Mouse (Mus musculus): ENCODE results near the gene Padi3. TPM values are rescaled to one million over a fixed set of nuclear protein-coding genes. Genes with fewer than 3 reads are reported as not detected.

Padi3 gene
- polyA plus RNA-seq, 1 experiment from 2014 or later, result not detected

DNA sequence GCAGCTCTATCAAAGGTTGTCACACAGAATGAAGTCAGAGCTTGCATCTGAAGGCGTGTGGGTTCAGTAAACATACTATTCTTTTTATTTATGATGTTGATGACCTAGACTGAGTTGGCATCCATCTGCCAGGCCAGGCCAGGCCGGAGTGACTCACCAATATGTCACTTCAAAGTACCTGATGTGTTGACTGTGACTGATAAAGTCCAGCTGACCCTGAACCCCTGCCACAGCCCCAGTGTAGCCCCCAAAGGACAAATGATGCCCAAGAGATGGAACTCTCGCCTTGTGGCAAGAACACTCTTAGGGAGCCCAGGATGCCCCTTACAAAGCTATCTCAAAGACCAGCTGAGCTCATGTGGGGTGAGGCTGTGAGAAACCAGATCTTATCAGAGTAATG lies 54.6 kb downstream of the Padi3 start:
- no peak for ATAC-seq (replicated peaks; ENCODE audit: insufficient number of reproducible peaks, low FRiP score, low TSS enrichment, low read depth)
- Histone ChIP-seq H3K9me3 (replicated peaks; ENCODE audit: control insufficient read depth, low read length) (no peaks in the 10 kb centered on the region), H3K4me1 (ENCODE audit: control insufficient read depth, insufficient read depth, low read length) (no peaks in the 10 kb centered on the region), H3K4me2 (ENCODE audit: low read depth, low read length) (no peak overlapping the region), H3K27me3 (ENCODE audit: control insufficient read depth, insufficient read depth, low read length) (no peaks in the 10 kb centered on the region), H3K4me3 (ENCODE audit: low read depth, low read length) (no peak overlapping the region), H3K9ac (replicated peaks; ENCODE audit: low read length) (no peak overlapping the region), H3K27ac (replicated peaks; ENCODE audit: low read depth, low read length) (no peak overlapping the region), H3K36me3 (replicated peaks; ENCODE audit: control insufficient read depth, insufficient read depth, low read depth, low read length) (no peaks in the 10 kb centered on the region)
- WGBS, result 73% methylated on average over 3 of the region's 3 CpGs
- DNase-seq (ENCODE audit: low spot score), result no peak

DNA sequence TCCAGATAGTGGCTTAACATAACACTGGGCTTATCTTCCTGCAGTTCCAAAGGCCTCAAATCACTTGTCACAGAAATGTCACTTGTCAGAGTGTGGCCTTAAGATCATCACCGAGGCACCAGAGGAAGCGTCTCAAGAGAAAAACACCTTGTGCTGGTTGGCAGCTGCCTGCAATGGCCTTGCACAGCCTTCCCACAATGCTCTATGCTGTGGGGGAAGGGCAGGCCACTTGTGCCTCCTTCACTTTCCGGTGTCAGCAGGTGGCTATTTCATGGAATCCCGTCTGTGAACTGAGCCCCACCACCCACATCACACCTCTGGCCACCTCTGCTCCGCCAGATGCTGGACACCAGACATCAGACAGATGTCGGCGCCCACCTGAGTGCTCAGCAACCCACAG lies 57.1 kb downstream of the Padi3 start:
- WGBS, result 68% methylated on average over 7 of the region's 7 CpGs
- no peak overlapping the region for H3K9ac ChIP-seq (replicated peaks; ENCODE audit: low read length)

DNA sequence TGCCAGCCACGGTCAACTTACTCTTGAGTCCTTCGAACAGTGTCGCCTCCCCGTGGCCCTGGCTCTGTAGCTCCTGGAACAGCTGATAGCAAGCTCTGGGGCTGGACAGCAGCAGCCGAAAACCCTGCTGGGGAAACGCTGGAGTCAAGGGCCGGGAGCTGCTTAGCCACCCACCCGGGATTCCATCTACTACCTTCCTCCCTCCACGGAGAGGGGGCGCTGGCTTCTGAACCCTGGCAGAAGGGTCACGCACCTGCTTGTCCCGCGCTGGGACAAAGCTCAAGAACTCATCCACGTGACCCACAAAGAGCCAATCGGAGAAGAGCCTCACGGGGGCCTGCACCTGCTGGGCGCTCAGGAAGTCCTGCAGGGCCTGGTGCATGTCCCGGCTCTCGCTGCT lies 60.1 kb downstream of the Padi3 start:
- no peaks in the 10 kb centered on the region for H3K27me3 ChIP-seq (ENCODE audit: control insufficient read depth, insufficient read depth, low read length)
- H3K4me2 ChIP-seq (ENCODE audit: low read depth, low read length), result peak overlapping the region; percentile 34
- no peak overlapping the region for H3K9ac ChIP-seq (replicated peaks; ENCODE audit: low read length)
- no peaks in the 10 kb centered on the region for H3K9me3 ChIP-seq (replicated peaks; ENCODE audit: control insufficient read depth, low read length)
- WGBS, result 8% methylated on average over 19 of the region's 19 CpGs
- no peaks in the 10 kb centered on the region for H3K4me1 ChIP-seq (ENCODE audit: control insufficient read depth, insufficient read depth, low read length)
- H3K36me3 ChIP-seq (replicated peaks; ENCODE audit: control insufficient read depth, insufficient read depth, low read depth, low read length), result no peaks in the 10 kb centered on the region
- no peak overlapping the region for H3K4me3 ChIP-seq (ENCODE audit: low read depth, low read length)
- DNase-seq (ENCODE audit: low spot score) (peak; percentile 27), ATAC-seq (replicated peaks; ENCODE audit: insufficient number of reproducible peaks, low FRiP score, low TSS enrichment, low read depth) (no peak)
- H3K27ac ChIP-seq (replicated peaks; ENCODE audit: low read depth, low read length), result no peak overlapping the region

More for the DNA sequence above, 57.1 kb downstream of the Padi3 start:
- ATAC-seq (replicated peaks; ENCODE audit: insufficient number of reproducible peaks, low FRiP score, low TSS enrichment, low read depth) (no peak), DNase-seq (ENCODE audit: low spot score) (no peak)
- H3K27me3 ChIP-seq (ENCODE audit: control insufficient read depth, insufficient read depth, low read length), result no peaks in the 10 kb centered on the region
- no peaks in the 10 kb centered on the region for H3K9me3 ChIP-seq (replicated peaks; ENCODE audit: control insufficient read depth, low read length)
- no peaks in the 10 kb centered on the region for H3K36me3 ChIP-seq (replicated peaks; ENCODE audit: control insufficient read depth, insufficient read depth, low read depth, low read length)
- H3K4me1 ChIP-seq (ENCODE audit: control insufficient read depth, insufficient read depth, low read length), result no peaks in the 10 kb centered on the region
- H3K27ac ChIP-seq (replicated peaks; ENCODE audit: low read depth, low read length), result no peak overlapping the region
- no peak overlapping the region for H3K4me2 ChIP-seq (ENCODE audit: low read depth, low read length)
- no peak overlapping the region for H3K4me3 ChIP-seq (ENCODE audit: low read depth, low read length)

DNA sequence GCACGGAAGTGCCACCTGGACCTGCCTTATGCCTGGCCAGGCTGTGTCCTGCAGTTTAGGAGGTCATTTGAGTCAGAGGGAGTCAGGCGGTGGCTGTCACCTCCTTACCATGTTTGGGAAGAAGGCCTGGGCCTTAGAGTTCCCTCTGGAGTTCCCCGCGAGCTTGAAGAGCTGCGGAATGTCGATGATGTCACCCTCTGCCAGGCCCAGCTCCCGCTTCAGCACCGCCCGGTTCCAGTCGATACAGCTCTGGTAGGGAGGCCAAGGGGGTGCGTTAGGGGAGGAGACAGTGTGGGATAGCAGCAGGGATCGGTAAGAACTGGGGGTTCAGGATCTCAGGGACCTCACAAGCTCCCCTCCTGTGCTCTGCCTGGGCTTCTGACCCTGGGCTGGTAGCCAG lies 62.5 kb downstream of the Padi3 start:
- WGBS, result 20% methylated on average over 12 of the region's 12 CpGs

DNA sequence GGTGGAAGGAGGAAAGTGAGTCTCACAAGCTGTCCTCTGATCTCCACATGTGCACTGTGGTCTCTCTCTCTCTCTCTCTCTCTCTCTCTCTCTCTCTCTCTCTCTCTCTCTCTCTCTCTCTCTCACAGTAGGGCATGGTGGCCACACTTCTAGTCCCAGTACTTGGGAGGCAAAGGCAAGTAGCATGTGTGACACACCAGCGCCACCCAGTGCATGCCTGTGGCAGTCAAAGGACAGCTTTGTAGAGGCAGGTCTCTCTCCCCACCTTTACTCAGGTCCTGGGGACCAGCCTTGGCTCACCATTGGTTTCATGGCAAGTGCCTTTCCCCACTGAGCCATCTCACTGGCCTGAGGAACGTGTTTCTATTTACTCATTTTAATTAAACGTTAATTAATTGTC lies 65.8 kb downstream of the Padi3 start:
- 22% methylated on average over 3 of the region's 3 CpGs for WGBS
- H3K27me3 ChIP-seq (ENCODE audit: control insufficient read depth, insufficient read depth, low read length), result no peaks in the 10 kb centered on the region
- H3K9me3 ChIP-seq (replicated peaks; ENCODE audit: control insufficient read depth, low read length), result no peaks in the 10 kb centered on the region
- no peaks in the 10 kb centered on the region for H3K36me3 ChIP-seq (replicated peaks; ENCODE audit: control insufficient read depth, insufficient read depth, low read depth, low read length)
- ATAC-seq (replicated peaks; ENCODE audit: insufficient number of reproducible peaks, low FRiP score, low TSS enrichment, low read depth) (no peak), DNase-seq (ENCODE audit: low spot score) (peak; percentile 36)
- no peak overlapping the region for H3K9ac ChIP-seq (replicated peaks; ENCODE audit: low read length)
- no peak overlapping the region for H3K4me2 ChIP-seq (ENCODE audit: low read depth, low read length)
- no peak overlapping the region for H3K4me3 ChIP-seq (ENCODE audit: low read depth, low read length)
- no peak overlapping the region for H3K27ac ChIP-seq (replicated peaks; ENCODE audit: low read depth, low read length)
- H3K4me1 ChIP-seq (ENCODE audit: control insufficient read depth, insufficient read depth, low read length), result no peaks in the 10 kb centered on the region

More for the DNA sequence above, 62.5 kb downstream of the Padi3 start:
- Histone ChIP-seq H3K4me2 (ENCODE audit: low read depth, low read length) (no peak overlapping the region), H3K4me1 (ENCODE audit: control insufficient read depth, insufficient read depth, low read length) (no peaks in the 10 kb centered on the region), H3K9me3 (replicated peaks; ENCODE audit: control insufficient read depth, low read length) (no peaks in the 10 kb centered on the region), H3K4me3 (ENCODE audit: low read depth, low read length) (no peak overlapping the region), H3K9ac (replicated peaks; ENCODE audit: low read length) (no peak overlapping the region), H3K27me3 (ENCODE audit: control insufficient read depth, insufficient read depth, low read length) (no peaks in the 10 kb centered on the region), H3K27ac (replicated peaks; ENCODE audit: low read depth, low read length) (no peak overlapping the region), H3K36me3 (replicated peaks; ENCODE audit: control insufficient read depth, insufficient read depth, low read depth, low read length) (no peaks in the 10 kb centered on the region)
- DNase-seq (ENCODE audit: low spot score) (no peak), ATAC-seq (replicated peaks; ENCODE audit: insufficient number of reproducible peaks, low FRiP score, low TSS enrichment, low read depth) (no peak)

DNA sequence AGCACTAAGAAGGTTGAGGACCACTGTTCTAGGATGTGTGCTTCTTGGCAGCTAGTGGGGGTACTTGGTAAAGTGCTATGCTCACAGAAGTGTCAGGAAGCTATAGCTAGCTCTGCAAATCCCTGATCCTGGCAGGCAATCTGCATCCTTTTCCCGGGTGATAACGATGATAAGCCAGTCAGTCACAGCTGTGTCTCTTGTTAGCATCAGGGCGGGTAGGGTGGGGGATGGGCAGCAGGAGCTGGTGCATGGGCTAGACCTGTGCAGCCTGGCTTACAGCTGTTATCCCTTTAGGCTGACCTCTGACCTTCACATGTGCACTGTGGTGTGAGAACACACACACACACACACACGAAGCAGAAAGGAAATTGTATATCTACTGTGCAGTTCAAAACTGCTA lies 67.4 kb downstream of the Padi3 start:
- Histone ChIP-seq H3K9ac (replicated peaks; ENCODE audit: low read length) (no peak overlapping the region), H3K4me3 (ENCODE audit: low read depth, low read length) (no peak overlapping the region), H3K27me3 (ENCODE audit: control insufficient read depth, insufficient read depth, low read length) (no peaks in the 10 kb centered on the region), H3K4me1 (ENCODE audit: control insufficient read depth, insufficient read depth, low read length) (no peaks in the 10 kb centered on the region), H3K36me3 (replicated peaks; ENCODE audit: control insufficient read depth, insufficient read depth, low read depth, low read length) (no peaks in the 10 kb centered on the region), H3K9me3 (replicated peaks; ENCODE audit: control insufficient read depth, low read length) (no peaks in the 10 kb centered on the region), H3K27ac (replicated peaks; ENCODE audit: low read depth, low read length) (no peak overlapping the region), H3K4me2 (ENCODE audit: low read depth, low read length) (no peak overlapping the region)
- no peak for DNase-seq (ENCODE audit: low spot score)
- no peak for ATAC-seq (replicated peaks; ENCODE audit: insufficient number of reproducible peaks, low FRiP score, low TSS enrichment, low read depth)
- 52% methylated on average over 4 of the region's 4 CpGs for WGBS

DNA sequence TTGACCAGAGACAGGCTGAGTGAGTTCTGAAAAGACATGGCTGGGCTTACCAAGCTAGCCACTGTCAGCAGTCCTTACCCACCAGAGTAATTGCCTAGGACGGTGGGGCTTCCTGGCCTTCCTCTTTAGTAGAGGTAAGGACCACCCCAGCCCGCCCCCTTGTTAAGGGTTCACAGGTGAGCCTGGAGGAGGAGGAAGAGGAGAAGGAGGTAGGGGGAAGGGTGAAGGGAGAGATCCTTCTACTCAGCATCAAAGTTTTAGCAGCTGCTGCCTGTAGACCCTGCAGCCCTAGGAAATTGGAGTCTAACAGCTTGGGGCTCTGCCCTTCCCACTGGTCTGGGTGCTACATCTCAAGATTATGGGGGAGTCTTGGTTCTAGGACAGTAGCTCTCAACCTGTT lies 67.9 kb downstream of the Padi3 start, which contains the start of gene Padi6:
TSS of gene Padi6 (minus strand) at position 101 of the 400 bp plus-strand sequence.
- Histone ChIP-seq H3K9ac (replicated peaks; ENCODE audit: low read length) (no peak within 1 kb of the TSS), H3K27ac (replicated peaks; ENCODE audit: low read depth, low read length) (no peak within 1 kb of the TSS), H3K36me3 (replicated peaks; ENCODE audit: control insufficient read depth, insufficient read depth, low read depth, low read length) (no peaks in the 10 kb centered on the region), H3K4me2 (ENCODE audit: low read depth, low read length) (no peak within 1 kb of the TSS), H3K4me1 (ENCODE audit: control insufficient read depth, insufficient read depth, low read length) (no peaks in the 10 kb centered on the region), H3K4me3 (ENCODE audit: low read depth, low read length) (no peak within 1 kb of the TSS), H3K9me3 (replicated peaks; ENCODE audit: control insufficient read depth, low read length) (no peaks in the 10 kb centered on the region), H3K27me3 (ENCODE audit: control insufficient read depth, insufficient read depth, low read length) (no peaks in the 10 kb centered on the region)
- no peak for ATAC-seq (replicated peaks; ENCODE audit: insufficient number of reproducible peaks, low FRiP score, low TSS enrichment, low read depth)
- DNase-seq (ENCODE audit: low spot score), result no peak
- WGBS, result 52% methylated on average over 2 of the region's 2 CpGs

DNA sequence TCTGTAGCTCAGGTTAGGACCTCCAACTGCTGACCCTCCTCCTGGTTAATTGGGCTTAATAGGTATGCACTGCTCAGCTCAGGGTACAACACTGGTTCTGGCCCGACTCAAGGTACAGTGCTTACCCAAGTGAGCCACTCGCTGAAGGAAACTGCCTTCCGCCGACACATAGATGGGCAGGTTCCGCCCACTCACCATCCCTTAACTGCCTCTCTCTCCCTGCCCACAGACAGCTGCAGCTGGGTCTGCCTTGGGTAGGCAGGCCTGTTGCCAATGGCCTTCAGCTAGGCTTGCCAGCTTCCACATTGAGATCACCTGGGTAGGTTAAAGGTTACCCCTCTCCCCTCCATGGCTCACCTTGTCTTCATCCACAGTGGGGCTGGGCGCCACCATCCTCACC lies 69.0 kb downstream of the Padi3 start:
- ATAC-seq (replicated peaks; ENCODE audit: insufficient number of reproducible peaks, low FRiP score, low TSS enrichment, low read depth) (no peak), DNase-seq (ENCODE audit: low spot score) (no peak)
- WGBS, result 91% methylated on average over 6 of the region's 6 CpGs
- Histone ChIP-seq H3K9ac (replicated peaks; ENCODE audit: low read length) (no peak overlapping the region), H3K4me3 (ENCODE audit: low read depth, low read length) (no peak overlapping the region), H3K36me3 (replicated peaks; ENCODE audit: control insufficient read depth, insufficient read depth, low read depth, low read length) (no peaks in the 10 kb centered on the region), H3K4me2 (ENCODE audit: low read depth, low read length) (no peak overlapping the region), H3K4me1 (ENCODE audit: control insufficient read depth, insufficient read depth, low read length) (no peaks in the 10 kb centered on the region), H3K27me3 (ENCODE audit: control insufficient read depth, insufficient read depth, low read length) (no peaks in the 10 kb centered on the region), H3K9me3 (replicated peaks; ENCODE audit: control insufficient read depth, low read length) (no peaks in the 10 kb centered on the region), H3K27ac (replicated peaks; ENCODE audit: low read depth, low read length) (no peak overlapping the region)
